Mouse (Mus musculus) ES-E14 (cell line): ENCODE data around the gene Cyth4. TPM values are rescaled to one million over a fixed set of nuclear protein-coding genes. Genes with fewer than 3 reads are reported as not detected.

Source experiments
- DNase-seq: peaks from one replicate; pipeline ENCODE4 v3.0.0-alpha.2; 2013; ENCODE audit warnings: low read depth, low spot score
- H3K27ac ChIP-seq: 2 replicates; pipeline ENCODE4 v1.5.1; 2012; ENCODE audit warnings: low read depth, mild to moderate bottlenecking, low read length, moderate library complexity, mixed read lengths; ENCODE audit not compliant: poor library complexity, insufficient read depth, severe bottlenecking
- H3K36me3 ChIP-seq: 2 replicates; pipeline ENCODE4 v1.6.1; 2012; ENCODE audit warnings: mild to moderate bottlenecking, low read length, moderate library complexity, mixed read lengths; ENCODE audit not compliant: control insufficient read depth, poor library complexity, insufficient read depth, severe bottlenecking
- H3K4me1 ChIP-seq, 2 experiments: fragments of 150-350 bp in 1 of 2; sonication (generic) in 1 of 2; 2 replicates each; pipeline ENCODE4 v1.6.1; 2012; ENCODE audit warnings: low read length in 2 of 2, mild to moderate bottlenecking in 1 of 2, mixed read lengths in 1 of 2; ENCODE audit not compliant: control insufficient read depth in 2 of 2, insufficient read depth in 2 of 2, poor library complexity in 1 of 2
- H3K4me3 ChIP-seq, 2 experiments: fragments of 150-350 bp in 1 of 2; sonication (generic) in 1 of 2; 2 replicates each; pipeline ENCODE4 v1.5.1; 2012; ENCODE audit warnings: low read length in 2 of 2, low read depth in 1 of 2, mild to moderate bottlenecking in 1 of 2, mixed read lengths in 1 of 2; ENCODE audit not compliant: insufficient read depth in 1 of 2, poor library complexity in 1 of 2, severe bottlenecking in 1 of 2
- H3K9ac ChIP-seq: 2 replicates; pipeline ENCODE4 v1.6.1; 2012; ENCODE audit warnings: low read depth, mild to moderate bottlenecking, low read length, mixed read lengths; ENCODE audit not compliant: poor library complexity, insufficient read depth, severe bottlenecking
- H3K9me3 ChIP-seq: fragments of 150-350 bp; sonication (generic); 2 replicates; pipeline ENCODE4 v1.6.1; 2012; ENCODE audit warnings: low read depth, mild to moderate bottlenecking, low read length; ENCODE audit not compliant: control insufficient read depth, insufficient read depth
- CHD2 ChIP-seq: IDR thresholded peaks from 2 replicates; pipeline ENCODE4 v1.6.1; 2014; ENCODE audit warnings: mild to moderate bottlenecking, low read depth, low read length, inconsistent platforms
- HCFC1 ChIP-seq: IDR thresholded peaks from 2 replicates; pipeline ENCODE4 v1.6.1; 2012; ENCODE audit warnings: low read length, inconsistent platforms, borderline replicate concordance; ENCODE audit not compliant: insufficient read depth
- MAFK ChIP-seq: IDR thresholded peaks from 2 replicates; pipeline ENCODE4 v1.6.1; 2014; ENCODE audit warnings: mild to moderate bottlenecking, low read depth, low read length, inconsistent platforms; ENCODE audit not compliant: insufficient read depth
- ZC3H11A ChIP-seq: IDR thresholded peaks from 2 replicates; pipeline ENCODE4 v1.6.1; 2012; ENCODE audit warnings: low read depth, mild to moderate bottlenecking, inconsistent platforms, low read length, borderline replicate concordance
- ZNF384 ChIP-seq: IDR thresholded peaks from 2 replicates; pipeline ENCODE4 v1.6.1; 2012; ENCODE audit warnings: low read depth, low read length, inconsistent platforms
- in situ Hi-C, 2 experiments: fragments of 600-800 bp; cut with MboI; formaldehyde crosslinking; loops; one replicate each; pipeline ENCODE4 v1.15.1; 2025; ENCODE audit warnings: low sequenced_read_pairs in 2 of 2, inconsistent platforms in 1 of 2; ENCODE audit not compliant: unreplicated experiment in 2 of 2
- total RNA-seq: library from RNA; depleted of rRNA; stranded (reverse); fragments of 300-350 nt; gene quantifications from 2 replicates; pipeline ENCODE4 v1.2.3, GENCODE M21; 2012

The Cyth4 gene
- total RNA-seq, 1 experiment, result 2.3 TPM

- no peaks in the 10 kb centered on the region for H3K9me3 ChIP-seq
- no peak for DNase-seq
- TF ChIP-seq HCFC1 (no peak), CHD2 (no peak)
- H3K4me3 ChIP-seq, result 0 out of 4 replicates have a peak overlapping the region, but pooled peaks of 1 of the 2 experiments have one; percentile 8
- no peaks in the 10 kb centered on the region for H3K4me1 ChIP-seq
- no peak overlapping the region for H3K9ac ChIP-seq
- H3K27ac ChIP-seq, result no peak overlapping the region
- H3K36me3 ChIP-seq, result no peaks in the 10 kb centered on the region
- in situ Hi-C loops, result no loop called here
Observed at GRCm38 (mm10) chr15:78644606-78645005, 47.8 kb downstream of the Cyth4 start.

GRCm38 (mm10) chr15:78647746-78648145 lies 50.9 kb downstream of the Cyth4 start:
- H3K4me3 ChIP-seq, result no peak overlapping the region
- no peaks in the 10 kb centered on the region for H3K4me1 ChIP-seq
- in situ Hi-C loops, result no loop called here
- no peak overlapping the region for H3K27ac ChIP-seq
- H3K9ac ChIP-seq, result no peak overlapping the region
- no peaks in the 10 kb centered on the region for H3K9me3 ChIP-seq
- DNase-seq, result no peak
- no peaks in the 10 kb centered on the region for H3K36me3 ChIP-seq
- TF ChIP-seq MAFK, result no peak
- TF ChIP-seq HCFC1, result no peak
- TF ChIP-seq ZNF384, result no peak
- TF ChIP-seq ZC3H11A, result no peak
- no peak for TF ChIP-seq CHD2

GRCm38 (mm10) chr15:78651169-78651568 lies 54.3 kb downstream of the Cyth4 start:
- in situ Hi-C loops, result no loop called here
- DNase-seq, result no peak
- H3K9me3 ChIP-seq, result no peaks in the 10 kb centered on the region
- H3K9ac ChIP-seq, result no peak overlapping the region
- no peak overlapping the region for H3K27ac ChIP-seq
- H3K4me1 ChIP-seq, result no peaks in the 10 kb centered on the region; a peak in 1 of 4 replicates
- H3K4me3 ChIP-seq, result no peak overlapping the region
- TF ChIP-seq CHD2, result no peak
- TF ChIP-seq MAFK, result no peak
- no peak for TF ChIP-seq HCFC1
- no peak for TF ChIP-seq ZC3H11A
- TF ChIP-seq ZNF384, result no peak
- no peaks in the 10 kb centered on the region for H3K36me3 ChIP-seq

- H3K9me3 ChIP-seq, result no peaks in the 10 kb centered on the region
- no peaks in the 10 kb centered on the region for H3K4me1 ChIP-seq
- no peak overlapping the region for H3K27ac ChIP-seq
- in situ Hi-C loops, result no loop called here
- DNase-seq, result no peak
- no peak for TF ChIP-seq MAFK
- no peak for TF ChIP-seq HCFC1
- TF ChIP-seq ZNF384, result no peak
- TF ChIP-seq ZC3H11A, result no peak
- TF ChIP-seq CHD2, result no peak
- no peak overlapping the region for H3K4me3 ChIP-seq
- no peak overlapping the region for H3K9ac ChIP-seq
- no peaks in the 10 kb centered on the region for H3K36me3 ChIP-seq
Observed at GRCm38 (mm10) chr15:78664268-78664667, 67.4 kb downstream of the Cyth4 start.

GRCm38 (mm10) chr15:78669221-78669871 lies 72.5 kb downstream of the Cyth4 start:
- Histone ChIP-seq H3K4me3 (no peak overlapping the region), H3K9me3 (no peaks in the 10 kb centered on the region), H3K9ac (no peak overlapping the region), H3K36me3 (no peaks in the 10 kb centered on the region), H3K27ac (no peak overlapping the region), H3K4me1 (no peaks in the 10 kb centered on the region; a peak in 1 of 4 replicates)
- TF ChIP-seq ZNF384 (no peak), ZC3H11A (no peak), CHD2 (no peak), MAFK (no peak), HCFC1 (no peak)
- in situ Hi-C loops, result no loop called here
- no peak for DNase-seq
